Mouse (Mus musculus) lung, postnatal 0 days (tissue): Measurements from ENCODE around the gene Fam24a. TPM values are rescaled to one million over a fixed set of nuclear protein-coding genes. Genes with fewer than 3 reads are reported as not detected.

Experiments
- ATAC-seq: fragments of 200-750 bp; cut with Nextera tagmentation; 2 replicates; pipeline ENCODE4 v1.8.0; 2017; ENCODE audit warnings: moderate library complexity
- DNase-seq: peaks from one replicate; pipeline ENCODE4 v3.0.0-alpha.2; 2016; ENCODE audit warnings: low spot score
- H3K27ac ChIP-seq: fragments of 300-500 bp; sonication (generic); 2 replicates; pipeline ENCODE4 v1.5.1; 2014; ENCODE audit warnings: antibody characterized with exemption, mild to moderate bottlenecking, low read length, mixed read lengths
- H3K27me3 ChIP-seq: fragments of 300-500 bp; sonication (generic); replicated peaks from 2 replicates; pipeline ENCODE4 v1.6.1; 2014; ENCODE audit warnings: low read length, mixed read lengths; ENCODE audit not compliant: insufficient read depth
- H3K36me3 ChIP-seq: fragments of 300-500 bp; sonication (generic); 2 replicates; pipeline ENCODE4 v1.6.1; 2014; ENCODE audit warnings: low read length, mixed read lengths; ENCODE audit not compliant: insufficient read depth
- H3K4me1 ChIP-seq: fragments of 300-500 bp; sonication (generic); 2 replicates; pipeline ENCODE4 v1.6.1; 2014; ENCODE audit warnings: antibody characterized with exemption, low read depth, low read length, mixed read lengths; ENCODE audit not compliant: insufficient read depth
- H3K4me2 ChIP-seq: fragments of 300-500 bp; sonication (generic); replicated peaks from 2 replicates; pipeline ENCODE4 v1.6.1; 2014; ENCODE audit warnings: low read depth, mild to moderate bottlenecking, low read length, moderate library complexity, mixed read lengths
- H3K4me3 ChIP-seq: fragments of 300-500 bp; sonication (generic); 2 replicates; pipeline ENCODE4 v1.5.1; 2014; ENCODE audit warnings: low read depth, low read length
- H3K9ac ChIP-seq: fragments of 300-500 bp; sonication (generic); replicated peaks from 2 replicates; pipeline ENCODE4 v1.6.1; 2014; ENCODE audit warnings: low read depth, mild to moderate bottlenecking
- H3K9me3 ChIP-seq: fragments of 300-500 bp; sonication (generic); 2 replicates; pipeline ENCODE4 v1.6.1; 2016; ENCODE audit warnings: low read length, mixed read lengths
- CTCF ChIP-seq: IDR thresholded peaks from 2 replicates; pipeline ENCODE4 v1.5.1; 2016; ENCODE audit warnings: antibody characterized with exemption, mild to moderate bottlenecking
- EP300 ChIP-seq: IDR thresholded peaks from 2 replicates; pipeline ENCODE4 v1.6.1; 2016; ENCODE audit warnings: antibody characterized with exemption, mild to moderate bottlenecking, control low read depth
- WGBS: fragments of 180-500 bp; shearing (Covaris S2); extraction: QIAGEN DNeasy Blood & Tissue Kit; methylation state at CpG from one replicate; pipeline ENCODE4 v1.1.7; 2014; 5-methylcytosine and 5-hydroxymethylcytosine counted together
- polyA plus RNA-seq: library from polyadenylated mRNA; unstranded; fragments of >200 nt; fragmentation: Nextera tagmentation; extraction: Ambion mirVana; gene quantifications from 2 replicates; pipeline ENCODE4 v1.2.1, GENCODE M21; 2015

The Fam24a gene
- polyA plus RNA-seq, 1 experiment from 2014 or later = not detected

- peak overlapping the region; percentile 91; the same call in 1 of the 2 replicates for H3K27ac ChIP-seq
- no peak for ATAC-seq
- peak overlapping the region; percentile 63; the same call in 1 of the 2 replicates for H3K4me3 ChIP-seq
These were observed 38.4 kb downstream of the Fam24a start for GRCm38 (mm10) chr7:131371880-131372651.

More at GRCm38 (mm10) chr7:131371880-131372651, 38.4 kb downstream of the Fam24a start:
- Histone ChIP-seq H3K4me2 (peak overlapping the region; percentile 79), H3K4me1 (0 out of 2 replicates have a peak, but pooled peaks cover 3% of the 10 kb centered on the region), H3K9me3 (no peaks in the 10 kb centered on the region), H3K27me3 (no peaks in the 10 kb centered on the region), H3K9ac (no peak overlapping the region), H3K36me3 (no peaks in the 10 kb centered on the region)
- 64% methylated on average over 9 of the region's 9 CpGs for WGBS
- no peak for DNase-seq
- TF ChIP-seq CTCF (peak; percentile 26), EP300 (no peak)

Other genes with a start within 250 kb of the Fam24a start
- gene 4933402N03Rik, start 187.6 kb upstream of the Fam24a start, polyA plus RNA-seq = not detected in 2 replicates
- gene 5430419D17Rik, start 159.5 kb upstream of the Fam24a start, polyA plus RNA-seq = 0.02 TPM in 1 of 2 replicates, not detected in the other
- gene Cuzd1, start 11.6 kb upstream of the Fam24a start, polyA plus RNA-seq = not detected in 2 replicates
- not detected in 2 replicates for gene Fam24b, start 4.3 kb upstream of the Fam24a start, polyA plus RNA-seq
- gene 2310057M21Rik, start 28.9 kb downstream of the Fam24a start, polyA plus RNA-seq = 10.7 and 12.5 TPM in 2 replicates
- gene Pstk, start 37.3 kb downstream of the Fam24a start, polyA plus RNA-seq = 30.5 and 32.7 TPM in 2 replicates
- 9.0 and 10.3 TPM in 2 replicates for gene Ikzf5, start 76.7 kb downstream of the Fam24a start, polyA plus RNA-seq
- gene Acadsb, start 76.7 kb downstream of the Fam24a start, polyA plus RNA-seq = 99.4 and 129 TPM in 2 replicates
- gene Hmx3, start 209.0 kb downstream of the Fam24a start, polyA plus RNA-seq = not detected in 2 replicates
- gene Hmx2, start 214.9 kb downstream of the Fam24a start, polyA plus RNA-seq = not detected in 2 replicates
- gene Bub3, start 226.4 kb downstream of the Fam24a start, polyA plus RNA-seq = 92.6 and 101 TPM in 2 replicates